Mouse (Mus musculus): ENCODE data around the gene Tfrc.

DNA sequence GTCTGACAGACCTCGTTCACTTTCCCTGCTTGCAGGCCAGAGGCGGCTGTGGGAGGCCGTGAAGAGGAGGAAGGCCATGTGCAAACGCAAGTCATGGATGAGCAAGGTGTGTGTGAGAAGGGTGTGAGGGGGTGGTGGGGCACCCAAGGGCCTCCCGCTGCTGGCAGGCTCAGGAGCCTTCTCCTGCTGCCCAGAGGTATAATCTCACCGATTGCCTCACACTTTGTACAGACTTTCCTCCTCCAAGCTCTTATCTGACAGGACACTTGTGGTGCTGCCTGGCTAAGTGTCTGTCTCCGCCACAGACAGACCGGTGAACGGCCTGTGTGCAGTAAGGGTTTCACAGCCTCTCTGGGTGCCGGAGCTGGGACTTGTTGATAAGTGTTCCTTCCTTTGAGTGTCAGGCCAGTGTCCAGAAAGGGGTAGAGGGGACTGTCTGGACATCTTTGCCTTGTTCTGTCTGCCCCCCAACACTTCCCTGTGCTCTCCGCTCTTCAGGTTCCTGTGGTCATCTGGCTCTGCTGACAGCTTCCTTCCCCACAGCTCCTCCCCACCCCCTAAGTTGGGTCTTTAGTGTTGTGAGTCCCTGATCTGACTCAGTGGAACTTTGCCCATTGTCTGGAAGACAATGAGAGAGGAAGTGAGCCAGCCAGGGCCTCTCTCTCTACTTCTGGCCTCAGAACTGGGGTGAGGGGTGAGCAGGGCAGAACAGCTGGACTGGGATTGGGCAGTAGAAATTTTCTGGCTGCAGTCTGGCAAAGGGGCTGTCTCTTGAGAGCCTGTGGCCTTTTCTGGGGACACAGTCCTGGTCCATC, 57.3 kb downstream of the Tfrc start:
- TF ChIP-seq CHD1 (IDR thresholded peaks at IDR 0.05; ENCODE audit: low read depth, low read length) (no peak), POLR2A (IDR thresholded peaks at IDR 0.05; ENCODE audit: low read depth, low read length) (peak; percentile 40; the same call in 1 of the 2 replicates), MAX (IDR thresholded peaks at IDR 0.05; ENCODE audit: low read length) (no peak), MYC (IDR thresholded peaks at IDR 0.05; ENCODE audit: low read depth, low read length) (no peak), POLR2AphosphoS2 (IDR thresholded peaks at IDR 0.05; ENCODE audit: low read depth, low read length) (no peak), EP300 (IDR thresholded peaks at IDR 0.05; ENCODE audit: low read length) (peak; percentile 88)
